Mouse (Mus musculus): ENCODE measurements at regions not wholly inside any gene's neighbourhood (a gene's known extent, or its start where the extent isn't known, plus 50 kb on each side); places are given as distances from the start of the nearest gene placed in this dataset.
A peak's percentile ranks its signal among the peaks of the same experiment; 100 is the strongest.

- no peak for DNase-seq (ENCODE audit: low spot score in 2 of 2)
These were observed 54.8 kb upstream of the Scel start for GRCm38 (mm10) chr14:103458340-103458739.

GRCm38 (mm10) chr14:103456106-103456505 is 57.0 kb upstream of the Scel start:
- DNase-seq (ENCODE audit: low spot score in 2 of 2), result peak in 1 of 2 experiments; percentile 69

GRCm38 (mm10) chr14:103450756-103451155 is 62.4 kb upstream of the Scel start:
- DNase-seq (ENCODE audit: low spot score in 2 of 2), result no peak

- no peak for DNase-seq (ENCODE audit: low spot score in 2 of 2)
These were observed 63.7 kb upstream of the Scel start for GRCm38 (mm10) chr14:103449447-103449846.

- no peak for DNase-seq (ENCODE audit: low spot score in 2 of 2)
These were observed 64.1 kb upstream of the Scel start for GRCm38 (mm10) chr14:103449033-103449432.

GRCm38 (mm10) chr14:103446671-103447070 is 66.5 kb upstream of the Scel start:
- DNase-seq (ENCODE audit: low spot score in 2 of 2), result peak; percentile 43 to 79

GRCm38 (mm10) chr14:103441454-103442065 is 71.6 kb upstream of the Scel start:
- no peak for DNase-seq (ENCODE audit: low spot score in 2 of 2)

GRCm38 (mm10) chr14:103440243-103440642 is 72.9 kb upstream of the Scel start:
- DNase-seq (ENCODE audit: low spot score in 2 of 2), result peak; percentile 73 to 74

- no peak for DNase-seq (ENCODE audit: low spot score in 2 of 2)
These were observed 78.9 kb upstream of the Scel start for GRCm38 (mm10) chr14:103434218-103434617.

GRCm38 (mm10) chr14:103433106-103433505 is 80.0 kb upstream of the Scel start:
- peak in 1 of 2 experiments; percentile 34 for DNase-seq (ENCODE audit: low spot score in 2 of 2)

- no peak for DNase-seq (ENCODE audit: low spot score in 2 of 2)
These were observed 81.3 kb upstream of the Mycbp2 start for GRCm38 (mm10) chr14:103427873-103428272.

- peak in 1 of 2 experiments; percentile 24 for DNase-seq (ENCODE audit: low spot score in 2 of 2)
These were observed 74.8 kb upstream of the Mycbp2 start for GRCm38 (mm10) chr14:103421305-103421822.

GRCm38 (mm10) chr14:103417110-103418061 is 70.8 kb upstream of the Mycbp2 start:
- no peak for DNase-seq (ENCODE audit: low spot score in 2 of 2)

- no peak for DNase-seq (ENCODE audit: low spot score in 2 of 2)
These were observed 58.0 kb upstream of the Mycbp2 start for GRCm38 (mm10) chr14:103404611-103405010.

GRCm38 (mm10) chr14:103403054-103403453 is 56.4 kb upstream of the Mycbp2 start:
- no peak for DNase-seq (ENCODE audit: low spot score in 2 of 2)

GRCm38 (mm10) chr14:103401983-103402382 is 55.4 kb upstream of the Mycbp2 start:
- no peak for DNase-seq (ENCODE audit: low spot score in 2 of 2)

- no peak for DNase-seq (ENCODE audit: low spot score in 2 of 2)
These were observed 54.7 kb upstream of the Mycbp2 start for GRCm38 (mm10) chr14:103401280-103401679.

GRCm38 (mm10) chr14:103398401-103398800 is 51.8 kb upstream of the Mycbp2 start:
- no peak for DNase-seq (ENCODE audit: low spot score in 2 of 2)
